Mouse (Mus musculus): ENCODE data around the gene A2ml1. TPM values are rescaled to one million over a fixed set of nuclear protein-coding genes. Genes with fewer than 3 reads are reported as not detected.

The A2ml1 gene
- polyA plus RNA-seq, 1 experiment from 2014 or later: not detected

GRCm38 (mm10) chr6:128494646-128495331 lies 86.6 kb downstream of the A2ml1 start:
- no peak overlapping the region for H3K27ac ChIP-seq (replicated peaks)
- no peaks in the 10 kb centered on the region for H3K36me3 ChIP-seq (replicated peaks)
- 0 out of 2 replicates have a peak, but pooled peaks cover 3% of the 10 kb centered on the region for H3K4me1 ChIP-seq
- no peak for DNase-seq (ENCODE audit: low spot score)
- no peaks in the 10 kb centered on the region for H3K9me3 ChIP-seq
- H3K27me3 ChIP-seq (replicated peaks; ENCODE audit: low read depth, poor library complexity, severe bottlenecking): no peaks in the 10 kb centered on the region
- H3K4me3 ChIP-seq: no peak overlapping the region
- 77% methylated on average over 15 of the region's 15 CpGs for WGBS

GRCm38 (mm10) chr6:128491916-128492315 lies 89.5 kb downstream of the A2ml1 start:
- Histone ChIP-seq H3K36me3 (replicated peaks) (no peaks in the 10 kb centered on the region), H3K4me1 (0 out of 2 replicates have a peak, but pooled peaks cover 3% of the 10 kb centered on the region), H3K9me3 (no peaks in the 10 kb centered on the region), H3K4me3 (no peak overlapping the region), H3K27ac (replicated peaks) (no peak overlapping the region), H3K27me3 (replicated peaks; ENCODE audit: low read depth, poor library complexity, severe bottlenecking) (no peaks in the 10 kb centered on the region)
- WGBS: 81% methylated on average over 4 of the region's 4 CpGs
- DNase-seq (ENCODE audit: low spot score): no peak

GRCm38 (mm10) chr6:128490141-128490540 lies 91.3 kb downstream of the A2ml1 start:
- 94% methylated on average over 10 of the region's 10 CpGs for WGBS
- DNase-seq (ENCODE audit: low spot score): no peak
- Histone ChIP-seq H3K4me3 (no peak overlapping the region), H3K27me3 (replicated peaks; ENCODE audit: low read depth, poor library complexity, severe bottlenecking) (no peaks in the 10 kb centered on the region), H3K27ac (replicated peaks) (no peak overlapping the region), H3K36me3 (replicated peaks) (no peaks in the 10 kb centered on the region), H3K9me3 (no peaks in the 10 kb centered on the region), H3K4me1 (0 out of 2 replicates have a peak, but pooled peaks cover 2% of the 10 kb centered on the region)

Other genes starting within 250 kb of the A2ml1 start
- 22.2 and 23.4 TPM in 2 replicates for gene Tulp3, start 225.8 kb downstream of the A2ml1 start, polyA plus RNA-seq (2016; fragmentation: Nextera tagmentation; extraction: Ambion mirVana)
- 191 and 193 TPM in 2 replicates for gene Rhno1, start 218.7 kb downstream of the A2ml1 start, polyA plus RNA-seq (2016; fragmentation: Nextera tagmentation; extraction: Ambion mirVana)
- gene Foxm1, start 218.6 kb downstream of the A2ml1 start, polyA plus RNA-seq (2016; fragmentation: Nextera tagmentation; extraction: Ambion mirVana): 63.0 and 68.7 TPM in 2 replicates
- gene Tex52, start 206.2 kb downstream of the A2ml1 start, polyA plus RNA-seq (2016; fragmentation: Nextera tagmentation; extraction: Ambion mirVana): 0.18 and 0.55 TPM in 2 replicates
- gene Gm44596, start 206.1 kb downstream of the A2ml1 start, polyA plus RNA-seq (2016; fragmentation: Nextera tagmentation; extraction: Ambion mirVana): not detected in 2 replicates
- gene Nrip2, start 182.3 kb downstream of the A2ml1 start, polyA plus RNA-seq (2016; fragmentation: Nextera tagmentation; extraction: Ambion mirVana): 2.0 and 2.2 TPM in 2 replicates
- 39.0 and 43.7 TPM in 2 replicates for gene Itfg2, start 156.7 kb downstream of the A2ml1 start, polyA plus RNA-seq (2016; fragmentation: Nextera tagmentation; extraction: Ambion mirVana)
- gene Fkbp4, start 142.9 kb downstream of the A2ml1 start, polyA plus RNA-seq (2016; fragmentation: Nextera tagmentation; extraction: Ambion mirVana): 813 and 858 TPM in 2 replicates
- gene Pzp, start 54.9 kb downstream of the A2ml1 start, polyA plus RNA-seq (2016; fragmentation: Nextera tagmentation; extraction: Ambion mirVana): not detected in 2 replicates
- gene Klrb1a, start 41.9 kb upstream of the A2ml1 start, polyA plus RNA-seq (2016; fragmentation: Nextera tagmentation; extraction: Ambion mirVana): not detected in 2 replicates
- gene Clec2h, start 80.8 kb upstream of the A2ml1 start, polyA plus RNA-seq (2016; fragmentation: Nextera tagmentation; extraction: Ambion mirVana): not detected in 2 replicates
- not detected in 2 replicates for gene Klrb1, start 141.5 kb upstream of the A2ml1 start, polyA plus RNA-seq (2016; fragmentation: Nextera tagmentation; extraction: Ambion mirVana)
- gene Klrb1c, start 207.6 kb upstream of the A2ml1 start, polyA plus RNA-seq (2016; fragmentation: Nextera tagmentation; extraction: Ambion mirVana): not detected in 2 replicates
- not detected in 2 replicates for gene Gm44511, start 244.7 kb upstream of the A2ml1 start, polyA plus RNA-seq (2016; fragmentation: Nextera tagmentation; extraction: Ambion mirVana)
- not detected in 2 replicates for gene Klrb1b, start 244.7 kb upstream of the A2ml1 start, polyA plus RNA-seq (2016; fragmentation: Nextera tagmentation; extraction: Ambion mirVana)

Data from embryonic facial prominence, embryonic 10.5 days (tissue).